Mouse (Mus musculus): ENCODE measurements at regions not wholly inside any gene's neighbourhood (a gene's known extent, or its start where the extent isn't known, plus 50 kb on each side); places are given as distances from the start of the nearest gene placed in this dataset.
A peak's percentile ranks its signal among the peaks of the same experiment; 100 is the strongest.

DNA sequence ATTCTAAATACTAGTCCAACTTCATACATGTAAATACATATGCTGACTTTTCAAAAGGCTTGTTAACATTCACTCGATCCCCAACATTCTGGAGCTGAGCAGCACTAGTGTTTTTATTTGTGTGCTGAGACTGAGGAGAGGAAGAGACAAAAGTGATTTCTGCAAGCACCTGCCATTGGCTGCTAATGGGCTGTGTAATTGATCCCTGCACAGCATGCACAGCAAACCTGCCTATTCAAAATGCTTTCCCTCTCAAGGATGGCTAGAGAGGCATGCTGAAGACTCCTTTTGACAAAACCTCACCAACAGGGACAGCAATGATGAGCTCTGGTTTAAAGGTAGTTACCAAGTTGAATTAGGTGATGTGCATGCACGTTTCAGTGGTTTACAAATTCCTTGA, 1059.4 kb upstream of the Gm10800 start:
- TF ChIP-seq POLR2A (IDR thresholded peaks at IDR 0.05; ENCODE audit: borderline replicate concordance, extremely low read depth, insufficient read depth, insufficient read length, poor library complexity, severe bottlenecking), result no peak
- TF ChIP-seq CTCF (IDR thresholded peaks at IDR 0.05; ENCODE audit: borderline replicate concordance, extremely low read depth, insufficient read depth, insufficient read length), result no peak
- peak; percentile 44 for DNase-seq (ENCODE audit: low read depth)

DNA sequence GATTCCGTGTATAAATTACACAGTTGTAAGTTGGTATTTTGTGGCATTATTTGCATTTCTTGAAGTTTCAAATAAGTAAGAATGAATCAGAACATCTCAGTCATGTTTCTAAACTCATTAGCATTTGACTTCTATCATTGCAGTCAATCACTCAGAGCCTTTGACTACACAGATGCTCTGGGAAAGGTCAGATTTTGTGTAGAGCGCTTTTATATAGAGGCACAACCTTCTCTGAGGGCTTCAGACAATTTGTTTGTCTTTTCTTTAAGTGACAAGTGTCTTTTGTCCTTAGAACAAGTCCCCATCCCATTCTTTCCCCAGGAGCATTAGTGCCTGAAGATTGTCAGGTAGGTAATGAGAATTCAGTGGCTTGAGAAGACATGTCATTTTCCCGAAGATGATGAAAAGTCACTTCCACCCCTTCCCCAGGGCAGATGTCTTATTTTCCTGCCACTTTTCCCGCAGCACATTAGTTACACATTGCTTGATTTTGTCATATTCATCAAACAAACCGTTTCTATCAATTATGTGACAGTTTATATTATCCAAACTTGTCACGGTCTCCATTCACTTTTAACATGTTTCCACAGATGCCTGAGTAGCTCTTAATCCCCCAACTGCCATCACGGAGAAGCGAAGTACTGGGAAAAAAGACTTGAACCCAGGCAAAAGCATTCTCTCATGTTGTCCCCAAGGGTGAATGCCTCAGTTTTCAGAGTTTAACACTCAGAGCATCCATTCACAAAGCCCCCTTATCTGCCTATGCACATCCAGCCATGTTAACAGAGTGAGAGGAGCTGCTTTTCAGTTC, 1035.3 kb upstream of the Gm10800 start:
- DNase-seq (ENCODE audit: low read depth), result peak; percentile 44
- TF ChIP-seq POLR2A (IDR thresholded peaks at IDR 0.05; ENCODE audit: borderline replicate concordance, extremely low read depth, insufficient read depth, insufficient read length, poor library complexity, severe bottlenecking) (no peak), CTCF (IDR thresholded peaks at IDR 0.05; ENCODE audit: borderline replicate concordance, extremely low read depth, insufficient read depth, insufficient read length) (no peak)

DNA sequence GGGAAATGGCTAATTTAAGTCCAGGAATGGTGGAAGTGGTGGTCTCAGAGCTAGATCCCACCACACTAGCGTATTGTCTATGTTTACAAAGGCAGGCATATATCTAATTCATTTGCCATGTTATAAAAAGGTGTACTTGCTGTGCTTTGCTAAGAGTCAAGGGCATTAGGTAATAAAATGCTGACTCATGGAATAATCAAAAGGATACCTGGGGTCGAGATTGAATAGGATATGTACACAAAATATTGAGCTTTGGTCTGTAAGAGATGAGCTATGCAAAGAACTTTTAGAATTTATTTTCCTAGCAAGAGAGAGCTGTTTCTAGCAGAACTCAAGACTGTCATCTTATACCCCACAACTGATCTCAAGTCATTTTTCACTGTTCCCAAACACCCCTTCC, 1025.6 kb upstream of the Gm10800 start:
- TF ChIP-seq POLR2A (IDR thresholded peaks at IDR 0.05; ENCODE audit: borderline replicate concordance, extremely low read depth, insufficient read depth, insufficient read length, poor library complexity, severe bottlenecking), result no peak
- TF ChIP-seq CTCF (IDR thresholded peaks at IDR 0.05; ENCODE audit: borderline replicate concordance, extremely low read depth, insufficient read depth, insufficient read length), result no peak
- no peak for DNase-seq (ENCODE audit: low read depth)

Data from brain, embryonic 14.5 days (tissue).